Mouse (Mus musculus): ENCODE results near the gene Zdhhc5.
A peak's percentile ranks its signal among the peaks of the same experiment; 100 is the strongest.
"Not testable (repeated sequence)": the region's sequence is repeated elsewhere in the genome, so short reads cannot be mapped to it uniquely, and the experiment has no call there.

Gene Zdhhc5

DNA sequence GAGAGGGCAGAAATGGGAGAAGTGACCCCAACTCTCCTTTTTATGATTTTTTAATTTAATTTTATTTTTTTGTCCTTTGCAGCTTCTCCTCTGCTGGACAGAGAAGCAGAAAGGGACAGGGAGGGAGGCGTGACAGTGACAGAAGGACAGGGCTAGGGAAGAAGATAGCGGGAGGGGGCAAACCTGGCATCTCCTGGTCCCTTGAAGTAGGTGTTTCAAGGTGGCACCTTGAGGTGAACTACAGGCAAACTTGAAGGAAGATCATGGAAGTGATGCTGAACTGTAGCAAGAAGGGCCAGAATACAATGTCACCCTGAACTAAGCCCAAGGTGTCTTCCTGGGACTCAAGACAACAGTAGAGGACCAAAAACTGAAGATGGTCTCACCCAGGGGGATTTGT lies 19.9 kb upstream of the Zdhhc5 start:
- DNase-seq (ENCODE audit: low spot score in 2 of 2) = no peak

GRCm38 (mm10) chr2:84734351-84734864 lies 19.4 kb upstream of the Zdhhc5 start:
- DNase-seq (ENCODE audit: low spot score in 2 of 2) = peak in 1 of 2 experiments; percentile 12

GRCm38 (mm10) chr2:84733579-84734300 lies 18.8 kb upstream of the Zdhhc5 start, which contains the start of gene Ypel4:
Gene Ypel4 (plus strand): TSS chr2:84734058.
- DNase-seq (ENCODE audit: low spot score in 2 of 2) = peak; percentile 51 to 59

DNA sequence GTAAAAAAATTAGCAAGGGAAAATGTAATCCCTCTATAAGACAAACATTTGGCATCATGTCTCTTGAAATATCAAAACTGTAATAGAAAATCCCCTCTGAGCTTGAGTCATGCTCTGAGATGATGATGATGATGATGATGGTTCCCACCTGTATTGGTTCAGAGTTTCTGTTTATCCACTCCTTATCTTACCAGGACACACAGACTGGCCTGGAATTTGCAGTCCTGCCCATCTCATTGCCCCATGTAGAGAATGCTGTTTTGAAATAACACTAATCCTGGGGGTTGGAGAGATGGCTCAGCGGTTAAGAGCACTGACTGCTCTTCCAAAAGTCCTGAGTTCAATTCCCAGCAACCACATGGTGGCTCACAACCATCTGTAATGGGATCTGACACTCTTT lies 17.4 kb upstream of the Zdhhc5 start:
- DNase-seq (ENCODE audit: low spot score in 2 of 2) = no peak

GRCm38 (mm10) chr2:84731206-84731605 lies 16.2 kb upstream of the Zdhhc5 start:
- DNase-seq (ENCODE audit: low spot score in 2 of 2) = no peak

DNA sequence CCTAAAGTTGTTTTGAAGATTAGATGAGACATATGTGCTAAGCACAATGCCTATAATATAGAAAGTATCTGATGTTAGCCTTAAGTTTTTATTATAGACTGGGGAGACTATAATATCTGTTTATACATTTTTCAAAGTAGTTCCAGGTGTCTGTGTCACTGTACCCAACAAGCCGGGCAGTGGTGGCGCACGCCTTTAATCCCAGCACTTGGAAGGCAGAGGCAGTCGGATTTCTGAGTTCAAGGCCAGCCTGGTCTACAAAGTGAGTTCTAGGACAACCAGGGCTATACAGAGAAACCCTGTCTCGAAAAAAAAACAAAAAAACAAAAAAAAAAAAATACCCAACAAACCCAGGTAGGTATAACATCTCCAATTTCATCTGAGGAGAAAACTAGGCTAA lies 13.2 kb upstream of the Zdhhc5 start:
- not testable (repeated sequence) for DNase-seq (ENCODE audit: low spot score in 2 of 2)

GRCm38 (mm10) chr2:84727172-84727858 lies 12.3 kb upstream of the Zdhhc5 start, which contains the start of gene Clp1:
Gene Clp1 (minus strand): TSS chr2:84727350.
- peak; percentile 92 to 94 for DNase-seq (ENCODE audit: low spot score in 2 of 2)

DNA sequence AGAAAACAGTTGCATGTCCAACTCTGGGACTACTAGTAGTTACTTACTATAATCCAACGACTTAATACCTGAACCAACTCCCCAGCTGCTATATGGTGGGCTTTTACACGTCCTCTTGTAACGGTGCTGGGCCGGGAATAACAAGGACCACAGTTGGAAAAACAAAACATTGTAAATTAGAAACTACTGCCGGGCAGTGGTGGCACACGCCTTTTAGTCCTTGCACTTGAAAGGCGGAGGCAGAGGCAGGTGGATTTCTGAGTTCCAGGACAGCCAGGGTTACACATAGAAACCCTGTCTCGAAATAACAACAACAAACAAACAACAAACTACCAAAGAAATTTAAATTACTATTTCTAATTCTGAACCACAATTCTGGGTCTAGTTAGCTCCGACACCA lies 11.7 kb upstream of the Zdhhc5 start:
- DNase-seq (ENCODE audit: low spot score in 2 of 2) = no peak

GRCm38 (mm10) chr2:84725770-84726169 lies 10.8 kb upstream of the Zdhhc5 start:
- no peak for DNase-seq (ENCODE audit: low spot score in 2 of 2)

GRCm38 (mm10) chr2:84723856-84724255 lies 8.9 kb upstream of the Zdhhc5 start:
- no peak for DNase-seq (ENCODE audit: low spot score in 2 of 2)

DNA sequence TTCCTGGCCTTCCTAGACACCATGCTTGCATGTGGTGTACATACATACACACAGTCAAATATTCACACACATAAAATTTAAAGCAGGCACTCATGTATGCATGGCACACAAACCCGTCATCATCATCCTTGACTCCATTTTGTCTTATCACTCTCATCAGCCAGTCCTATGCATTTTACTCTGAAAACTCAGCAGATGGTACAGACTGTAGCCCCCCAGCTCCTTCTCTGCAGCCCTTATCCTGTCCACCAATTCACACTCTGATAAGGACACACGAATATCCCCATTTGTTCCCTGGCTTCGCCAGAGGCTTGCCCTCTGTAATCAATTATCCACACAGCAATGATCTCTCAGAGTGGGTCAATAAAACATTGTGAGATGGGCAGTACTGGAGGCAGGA lies 6.2 kb upstream of the Zdhhc5 start:
- DNase-seq (ENCODE audit: low spot score in 2 of 2) = no peak

- DNase-seq (ENCODE audit: low spot score in 2 of 2) = no peak
These were observed 5.7 kb upstream of the Zdhhc5 start for GRCm38 (mm10) chr2:84720718-84721117.

DNA sequence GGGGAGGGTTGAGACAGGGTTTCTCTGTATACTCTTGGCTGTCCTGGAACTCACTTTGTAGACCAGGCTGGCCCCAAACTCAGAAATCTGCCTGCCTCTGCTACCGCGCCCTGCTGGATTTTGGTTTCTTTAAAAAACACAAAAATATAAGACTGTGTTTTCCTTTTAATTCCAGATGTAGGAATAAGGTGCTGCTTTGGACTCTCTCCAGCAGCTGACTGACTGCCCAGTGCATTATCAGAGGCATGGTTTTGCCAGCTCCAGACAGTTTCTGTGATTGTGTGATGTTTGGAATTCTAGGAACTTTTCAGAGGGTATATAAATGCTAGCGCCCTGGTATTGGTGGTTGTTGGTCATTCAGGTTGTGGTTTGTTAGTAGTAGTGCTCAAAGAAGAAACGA lies 2.4 kb upstream of the Zdhhc5 start:
- DNase-seq (ENCODE audit: low spot score in 2 of 2) = no peak

- DNase-seq (ENCODE audit: low spot score in 2 of 2) = no peak
These were observed 1.7 kb upstream of the Zdhhc5 start for GRCm38 (mm10) chr2:84716423-84717355.

GRCm38 (mm10) chr2:84715562-84716361 lies 782 bp upstream of the Zdhhc5 start:
- DNase-seq (ENCODE audit: low spot score in 2 of 2) = peak; percentile 57 to 87

DNA sequence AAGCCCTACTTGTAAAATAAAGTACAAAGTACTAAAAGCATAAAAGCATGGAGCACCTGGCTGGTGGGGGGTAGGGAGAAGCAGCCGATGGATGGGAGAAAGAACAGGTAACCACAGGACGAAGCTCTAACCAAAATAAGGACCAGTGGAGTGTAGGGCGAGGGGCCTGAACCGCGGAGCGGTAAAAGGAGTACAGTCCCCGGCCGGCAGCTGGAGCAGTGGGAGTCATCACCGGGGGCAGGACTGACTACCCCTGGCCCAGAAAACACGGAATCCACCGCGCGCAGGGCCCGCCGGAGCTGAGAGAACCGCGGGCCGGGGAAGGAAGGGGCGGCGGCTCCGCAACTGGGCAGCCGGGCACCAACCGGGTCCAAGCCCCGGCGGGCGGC lies 564 bp downstream of the Zdhhc5 start:
- no peak for DNase-seq (ENCODE audit: low spot score in 2 of 2)

DNA sequence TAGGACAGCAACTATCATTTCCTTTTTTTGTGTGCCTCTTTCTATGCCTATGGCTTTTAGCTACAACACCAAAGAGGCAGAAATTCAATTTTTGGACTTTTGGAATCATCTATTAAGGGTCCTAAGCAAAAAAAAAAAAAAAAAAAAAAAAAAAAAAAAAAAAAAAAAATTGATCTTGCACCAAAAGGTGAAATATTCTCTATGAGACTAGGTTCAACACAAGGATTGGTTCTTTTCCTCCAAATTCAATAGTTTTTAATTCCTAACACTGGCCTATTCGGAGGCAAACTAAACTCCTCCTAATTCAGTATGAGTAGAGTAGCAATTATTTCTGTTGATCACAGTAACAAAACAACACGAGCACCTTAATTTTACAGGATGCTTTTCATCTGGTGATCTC lies 3.1 kb downstream of the Zdhhc5 start:
- no peak for DNase-seq (ENCODE audit: low spot score in 2 of 2)

GRCm38 (mm10) chr2:84707523-84707922 lies 7.5 kb downstream of the Zdhhc5 start:
- no peak for DNase-seq (ENCODE audit: low spot score in 2 of 2)

GRCm38 (mm10) chr2:84705295-84705694 lies 9.7 kb downstream of the Zdhhc5 start:
- no peak for DNase-seq (ENCODE audit: low spot score in 2 of 2)

GRCm38 (mm10) chr2:84704329-84704728 lies 10.7 kb downstream of the Zdhhc5 start:
- DNase-seq (ENCODE audit: low spot score in 2 of 2) = no peak

- no peak for DNase-seq (ENCODE audit: low spot score in 2 of 2)
These were observed 11.5 kb downstream of the Zdhhc5 start for GRCm38 (mm10) chr2:84703497-84703896.
